Mouse (Mus musculus) neural tube, embryonic 15.5 days (tissue): ENCODE results near the gene Amz2. TPM values are rescaled to one million over a fixed set of nuclear protein-coding genes. Genes with fewer than 3 reads are reported as not detected.

Experiments used
- ATAC-seq: fragments of 200-750 bp; cut with Nextera tagmentation; 2 replicates; pipeline ENCODE4 v1.8.0; 2017; ENCODE audit warnings: mild to moderate bottlenecking, moderate TSS enrichment, moderate library complexity; ENCODE audit not compliant: low FRiP score
- H3K27ac ChIP-seq: fragments of 300-500 bp; sonication (generic); replicated peaks from 2 replicates; pipeline ENCODE4 v1.5.1; 2015; ENCODE audit warnings: mild to moderate bottlenecking, inconsistent platforms
- H3K27me3 ChIP-seq: fragments of 300-500 bp; sonication (generic); replicated peaks from 2 replicates; pipeline ENCODE4 v1.6.1; 2015; ENCODE audit warnings: inconsistent platforms
- H3K36me3 ChIP-seq: fragments of 300-500 bp; sonication (generic); 2 replicates; pipeline ENCODE4 v1.6.1; 2015; ENCODE audit warnings: inconsistent platforms
- H3K4me1 ChIP-seq: fragments of 300-500 bp; sonication (generic); 2 replicates; pipeline ENCODE4 v1.6.1; 2015; ENCODE audit warnings: inconsistent platforms
- H3K4me2 ChIP-seq: fragments of 300-500 bp; sonication (generic); 2 replicates; pipeline ENCODE4 v1.6.1; 2015; ENCODE audit warnings: inconsistent platforms, mild to moderate bottlenecking, moderate library complexity
- H3K4me3 ChIP-seq: fragments of 300-500 bp; sonication (generic); replicated peaks from 2 replicates; pipeline ENCODE4 v1.5.1; 2015; ENCODE audit warnings: mild to moderate bottlenecking, inconsistent platforms
- H3K9ac ChIP-seq: fragments of 300-500 bp; sonication (generic); replicated peaks from 2 replicates; pipeline ENCODE4 v1.6.1; 2015; ENCODE audit warnings: mild to moderate bottlenecking, inconsistent platforms
- H3K9me3 ChIP-seq: fragments of 300-500 bp; sonication (generic); replicated peaks from 2 replicates; pipeline ENCODE4 v1.6.1; 2016; ENCODE audit warnings: inconsistent platforms
- WGBS: fragments of 180-500 bp; shearing (Covaris S2); methylation state at CpG from one replicate; pipeline ENCODE4 v1.1.7; 2015; ENCODE audit warnings: mixed read lengths; 5-methylcytosine and 5-hydroxymethylcytosine counted together
- microRNA-seq: library from miRNA; unstranded; fragments of <30 nt; microRNA quantifications from one replicate; pipeline ENCODE4, GENCODE M21; 2017
- polyA plus RNA-seq: library from polyadenylated mRNA; unstranded; fragments of >200 nt; fragmentation: Nextera tagmentation; extraction: Ambion mirVana; gene quantifications from 2 replicates; pipeline ENCODE4 v1.2.1, GENCODE M21; 2015

Amz2 gene
- polyA plus RNA-seq, 1 experiment from 2014 or later, result 50.1 TPM

- no peak overlapping the region for H3K27ac ChIP-seq
- 63% methylated on average over 9 of the region's 9 CpGs for WGBS
- no peaks in the 10 kb centered on the region for H3K36me3 ChIP-seq
- H3K27me3 ChIP-seq, result no peaks in the 10 kb centered on the region
- no peak for ATAC-seq
- no peak overlapping the region for H3K9ac ChIP-seq
- no peaks in the 10 kb centered on the region for H3K9me3 ChIP-seq
- peaks cover 19% of the 10 kb centered on the region for H3K4me1 ChIP-seq
- H3K4me3 ChIP-seq, result no peak overlapping the region
- H3K4me2 ChIP-seq, result no peak overlapping the region
These were observed 72.2 kb downstream of the Amz2 start for GRCm38 (mm10) chr11:109497990-109498389.

GRCm38 (mm10) chr11:109500206-109500605 is 74.5 kb downstream of the Amz2 start:
- Histone ChIP-seq H3K27ac (no peak overlapping the region), H3K36me3 (no peaks in the 10 kb centered on the region), H3K9ac (no peak overlapping the region), H3K4me1 (peaks cover 22% of the 10 kb centered on the region), H3K4me3 (no peak overlapping the region), H3K9me3 (no peaks in the 10 kb centered on the region), H3K4me2 (no peak overlapping the region), H3K27me3 (no peaks in the 10 kb centered on the region)
- no peak for ATAC-seq
- 85% methylated on average over 5 of the region's 5 CpGs for WGBS

Small RNAs within 50 kb of the gene (microRNA-seq; reads per million reads assigned to microRNA genes)
- gene Gm25540, result not detected

Other genes starting within 250 kb of the Amz2 start
- gene Rgs9, start 127.8 kb upstream of the Amz2 start, polyA plus RNA-seq, result 12.3 and 12.6 TPM in 2 replicates
- gene Gna13, start 63.1 kb upstream of the Amz2 start, polyA plus RNA-seq, result 16.8 and 20.2 TPM in 2 replicates
- 0.05 TPM in 1 of 2 replicates, not detected in the other for gene 9930022D16Rik, start 12.0 kb upstream of the Amz2 start, polyA plus RNA-seq
- gene Arsg, start 47.4 kb downstream of the Amz2 start, polyA plus RNA-seq, result 2.8 and 3.2 TPM in 2 replicates
- 3.7 and 4.2 TPM in 2 replicates for gene Slc16a6, start 47.7 kb downstream of the Amz2 start, polyA plus RNA-seq
- gene Wipi1, start 186.0 kb downstream of the Amz2 start, polyA plus RNA-seq, result 16.7 and 22.5 TPM in 2 replicates
- 451 and 458 TPM in 2 replicates for gene Prkar1a, start 223.5 kb downstream of the Amz2 start, polyA plus RNA-seq